11 mouse cellular contexts compared by ENCODE assay signal in genomic region chr10:95336781-95337544, GRCm38 (mm10). TPM values are rescaled to one million over a fixed set of nuclear protein-coding genes. Genes with fewer than 3 reads are reported as not detected.
DNase-seq lines count a peak whose midpoint lies in the region; ATAC-seq lines count a peak whose summit lies in the region.
"Had no signal": no experiment of that assay in that cellular context is flagged by ENCODE, and none has a peak within 500 bp of the region (broad histone marks: within the 10 kb centered on the region; RNA-seq: fewer than 3 reads in every experiment).

No protein-coding gene starts in this region.

- H3K36me3 ChIP-seq in kidney, embryonic 16.5 days (ENCODE audit: insufficient read depth, low read length): no peaks in the 10 kb centered on the region
- no peaks in the 10 kb centered on the region for H3K36me3 ChIP-seq in heart, embryonic 13.5 days
- H3K36me3 ChIP-seq in midbrain, embryonic 15.5 days (replicated peaks): no peaks in the 10 kb centered on the region
- H3K36me3 ChIP-seq in liver, embryonic 11.5 days (ENCODE audit: control insufficient read depth, insufficient read depth, low read length): no peaks in the 10 kb centered on the region
- H3K36me3 ChIP-seq: lung, embryonic 15.5 days had no signal

- no peak for ATAC-seq in kidney, embryonic 16.5 days (ENCODE audit: low FRiP score, low TSS enrichment)
- no peak for ATAC-seq in heart, embryonic 13.5 days (ENCODE audit: extremely low read depth, insufficient number of reproducible peaks, low FRiP score, low TSS enrichment)
- peak; percentile 58 for ATAC-seq in midbrain, embryonic 15.5 days (replicated peaks)
- ATAC-seq in liver, embryonic 11.5 days (replicated peaks; ENCODE audit: low FRiP score): no peak

- H3K9ac ChIP-seq in kidney, embryonic 16.5 days (replicated peaks; ENCODE audit: low read length): no peak overlapping the region
- peak overlapping the region; percentile 40; the same call in 1 of the 2 replicates for H3K9ac ChIP-seq in heart, embryonic 13.5 days
- no peak overlapping the region for H3K9ac ChIP-seq in midbrain, embryonic 15.5 days
- no peak overlapping the region for H3K9ac ChIP-seq in liver, embryonic 11.5 days (ENCODE audit: low read depth, low read length)
- H3K9ac ChIP-seq: lung, embryonic 15.5 days had no signal

- peaks cover 4% of the 10 kb centered on the region; the same call in 1 of the 2 replicates for H3K4me1 ChIP-seq in kidney, embryonic 16.5 days (ENCODE audit: insufficient read depth, low read length)
- H3K4me1 ChIP-seq in heart, embryonic 13.5 days: peaks cover 18% of the 10 kb centered on the region
- H3K4me1 ChIP-seq in midbrain, embryonic 15.5 days: peaks cover 7% of the 10 kb centered on the region; the same call in 1 of the 2 replicates
- H3K4me1 ChIP-seq in liver, embryonic 11.5 days (replicated peaks; ENCODE audit: control insufficient read depth, insufficient read depth, low read length): no peaks in the 10 kb centered on the region

- peak; percentile 13 for DNase-seq in kidney, adult 11 months
- peak; percentile 37 for DNase-seq in adipocyte (ENCODE audit: low spot score)
- no peak for DNase-seq in thymus, adult 18-20 months
- DNase-seq in cerebellum, postnatal 14 days: no peak
- DNase-seq in liver, embryonic 11.5 days (ENCODE audit: low spot score): no peak
- DNase-seq: embryo, embryonic 11 days; gastrocnemius, postnatal 10 days had no signal

- WGBS in kidney, embryonic 16.5 days: 3% methylated on average over 3 of the region's 4 CpGs
- 15% methylated on average over 4 of the region's 4 CpGs for WGBS in heart, embryonic 13.5 days
- WGBS in midbrain, embryonic 15.5 days: 28% methylated on average over 4 of the region's 4 CpGs
- 32% methylated on average over 4 of the region's 4 CpGs for WGBS in liver, embryonic 11.5 days

- no peak overlapping the region for H3K27ac ChIP-seq in kidney, embryonic 16.5 days (ENCODE audit: low read length)
- H3K27ac ChIP-seq in heart, embryonic 13.5 days (replicated peaks): peak overlapping the region; percentile 45; the same call in 1 of the 2 replicates
- no peak overlapping the region; the same call in 1 of the 2 replicates for H3K27ac ChIP-seq in midbrain, embryonic 15.5 days
- no peak overlapping the region for H3K27ac ChIP-seq in liver, embryonic 11.5 days (ENCODE audit: low read depth, low read length)
- H3K27ac ChIP-seq: lung, embryonic 15.5 days had no signal

- H3K9me3 ChIP-seq in kidney, embryonic 16.5 days (ENCODE audit: low read length): no peaks in the 10 kb centered on the region
- no peaks in the 10 kb centered on the region for H3K9me3 ChIP-seq in heart, embryonic 13.5 days
- H3K9me3 ChIP-seq in midbrain, embryonic 15.5 days: no peaks in the 10 kb centered on the region
- no peaks in the 10 kb centered on the region for H3K9me3 ChIP-seq in liver, embryonic 11.5 days (ENCODE audit: control insufficient read depth, low read length)
- H3K9me3 ChIP-seq: lung, embryonic 15.5 days had no signal

- H3K4me3 ChIP-seq in kidney, embryonic 16.5 days (ENCODE audit: low read length): no peak overlapping the region
- no peak overlapping the region for H3K4me3 ChIP-seq in heart, embryonic 13.5 days
- H3K4me3 ChIP-seq in midbrain, embryonic 15.5 days: no peak overlapping the region
- H3K4me3 ChIP-seq in liver, embryonic 11.5 days (ENCODE audit: low read depth, low read length): no peak overlapping the region
- H3K4me3 ChIP-seq: lung, embryonic 15.5 days had no signal

- H3K4me2 ChIP-seq in kidney, embryonic 16.5 days (replicated peaks; ENCODE audit: low read depth, low read length): no peak overlapping the region
- peak overlapping the region; percentile 36 for H3K4me2 ChIP-seq in heart, embryonic 13.5 days
- no peak overlapping the region for H3K4me2 ChIP-seq in midbrain, embryonic 15.5 days
- H3K4me2 ChIP-seq in liver, embryonic 11.5 days: no peak overlapping the region
- H3K4me2 ChIP-seq: lung, embryonic 15.5 days had no signal

- H3K27me3 ChIP-seq in kidney, embryonic 16.5 days (ENCODE audit: insufficient read depth, low read length): no peaks in the 10 kb centered on the region
- H3K27me3 ChIP-seq in heart, embryonic 13.5 days (replicated peaks): no peaks in the 10 kb centered on the region
- no peaks in the 10 kb centered on the region for H3K27me3 ChIP-seq in midbrain, embryonic 15.5 days (replicated peaks)
- H3K27me3 ChIP-seq in liver, embryonic 11.5 days (replicated peaks; ENCODE audit: control insufficient read depth, insufficient read depth, low read length): no peaks in the 10 kb centered on the region
- H3K27me3 ChIP-seq: lung, embryonic 15.5 days had no signal

RNA-seq across cellular contexts. Expression of gene Cradd, which starts 13.0 kb away (rescaled TPM):
- 9.2 and 10.4 TPM in 2 replicates for polyA plus RNA-seq in kidney, embryonic 16.5 days (2015; fragmentation: Nextera tagmentation; extraction: Ambion mirVana)
- 8.5 and 8.6 TPM in 2 replicates for polyA plus RNA-seq in heart, embryonic 13.5 days (2015; fragmentation: Nextera tagmentation; extraction: Ambion mirVana)
- polyA plus RNA-seq in midbrain, embryonic 15.5 days (2015; fragmentation: Nextera tagmentation; extraction: Ambion mirVana): 9.6 and 10.1 TPM in 2 replicates
- polyA plus RNA-seq in liver, embryonic 11.5 days (2014; fragmentation: Nextera tagmentation; extraction: Ambion mirVana): 10.1 and 10.5 TPM in 2 replicates

Comparison
In these comparisons a context has a peak if more than half of its experiments do, and no peak if none do; other contexts are left out.
1. DNase-seq: peak in kidney, adult 11 months (single experiment) and adipocyte (single experiment); none in thymus, adult 18-20 months (0 of 2), cerebellum, postnatal 14 days (0 of 2) and liver, embryonic 11.5 days (single experiment).